Mouse (Mus musculus): ENCODE data around the gene AC109138.7. TPM values are rescaled to one million over a fixed set of nuclear protein-coding genes. Genes with fewer than 3 reads are reported as not detected.

The AC109138.7 gene
- polyA plus RNA-seq, 1 experiment, result 0.90 TPM

- TF ChIP-seq USF1 (IDR thresholded peaks at IDR 0.05; ENCODE audit: low read depth) (no peak), MAX (IDR thresholded peaks at IDR 0.05) (no peak), CTCF (IDR thresholded peaks at IDR 0.05; ENCODE audit: control insufficient read depth, insufficient read depth, insufficient read length) (no peak), MYOG (IDR thresholded peaks at IDR 0.05; ENCODE audit: control insufficient read depth, extremely low read depth, insufficient read length) (no peak), CEBPB (IDR thresholded peaks at IDR 0.05; ENCODE audit: low read depth) (no peak), FOSL1 (IDR thresholded peaks at IDR 0.05; ENCODE audit: insufficient read depth, low read length, poor library complexity, severe bottlenecking) (no peak), MYOD1 (IDR thresholded peaks at IDR 0.05; ENCODE audit: control insufficient read depth, insufficient read length, low read depth) (no peak)
- no peak overlapping the region for H3K4me3 ChIP-seq (ENCODE audit: insufficient read depth, poor library complexity, severe bottlenecking)
Measured at GRCm38 (mm10) chr19:4202149-4202548, 12.0 kb upstream of the AC109138.7 start.

DNA sequence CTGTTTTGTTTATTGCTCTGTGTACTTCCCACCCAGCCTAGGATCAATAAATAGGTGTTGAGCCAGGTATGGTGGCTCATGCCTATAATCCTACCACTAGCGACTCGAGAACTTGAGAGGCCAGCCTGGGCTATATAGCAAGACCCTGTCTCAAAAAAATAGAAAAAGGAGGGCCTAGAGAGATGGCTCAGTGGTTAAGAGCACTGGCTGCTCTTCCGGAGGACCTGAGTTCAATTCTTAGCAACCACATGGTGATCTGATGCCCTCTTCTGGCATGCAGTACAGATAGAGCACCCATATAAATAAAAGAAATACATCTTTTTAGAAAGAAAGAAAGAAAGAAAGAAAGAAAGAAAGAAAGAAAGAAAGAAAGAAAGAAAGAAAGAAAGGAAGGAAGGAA is 11.0 kb upstream of the AC109138.7 start:
- peaks cover 28% of the 10 kb centered on the region for H3K79me2 ChIP-seq (ENCODE audit: control insufficient read depth, insufficient read depth)
- no peak overlapping the region for H3K4me3 ChIP-seq (ENCODE audit: insufficient read depth, poor library complexity, severe bottlenecking)
- TF ChIP-seq MYOD1 (IDR thresholded peaks at IDR 0.05; ENCODE audit: control insufficient read depth, insufficient read length, low read depth), result no peak
- TF ChIP-seq USF1 (IDR thresholded peaks at IDR 0.05; ENCODE audit: low read depth), result no peak
- TF ChIP-seq MYOG (IDR thresholded peaks at IDR 0.05; ENCODE audit: control insufficient read depth, extremely low read depth, insufficient read length), result no peak
- no peak for TF ChIP-seq MAX (IDR thresholded peaks at IDR 0.05)
- no peak for TF ChIP-seq CTCF (IDR thresholded peaks at IDR 0.05; ENCODE audit: control insufficient read depth, insufficient read depth, insufficient read length)
- TF ChIP-seq CEBPB (IDR thresholded peaks at IDR 0.05; ENCODE audit: low read depth), result no peak
- TF ChIP-seq FOSL1 (IDR thresholded peaks at IDR 0.05; ENCODE audit: insufficient read depth, low read length, poor library complexity, severe bottlenecking), result no peak
- H3K36me3 ChIP-seq (ENCODE audit: control insufficient read depth, insufficient read depth), result peaks cover 14% of the 10 kb centered on the region
- H3K79me3 ChIP-seq (ENCODE audit: low read depth), result peaks cover 14% of the 10 kb centered on the region
- no peaks in the 10 kb centered on the region for H3K27me3 ChIP-seq (ENCODE audit: control insufficient read depth, insufficient read depth, insufficient read length)
- no peak overlapping the region for H3ac ChIP-seq (ENCODE audit: control insufficient read depth, insufficient read length, low read depth)

More at GRCm38 (mm10) chr19:4202149-4202548, 12.0 kb upstream of the AC109138.7 start:
- Histone ChIP-seq H3K27me3 (ENCODE audit: control insufficient read depth, insufficient read depth, insufficient read length) (no peaks in the 10 kb centered on the region), H3ac (ENCODE audit: control insufficient read depth, insufficient read length, low read depth) (peak overlapping the region; percentile 83), H3K79me3 (ENCODE audit: low read depth) (peaks cover 14% of the 10 kb centered on the region), H3K36me3 (ENCODE audit: control insufficient read depth, insufficient read depth) (peaks cover 22% of the 10 kb centered on the region), H3K79me2 (ENCODE audit: control insufficient read depth, insufficient read depth) (peaks cover 28% of the 10 kb centered on the region)

DNA sequence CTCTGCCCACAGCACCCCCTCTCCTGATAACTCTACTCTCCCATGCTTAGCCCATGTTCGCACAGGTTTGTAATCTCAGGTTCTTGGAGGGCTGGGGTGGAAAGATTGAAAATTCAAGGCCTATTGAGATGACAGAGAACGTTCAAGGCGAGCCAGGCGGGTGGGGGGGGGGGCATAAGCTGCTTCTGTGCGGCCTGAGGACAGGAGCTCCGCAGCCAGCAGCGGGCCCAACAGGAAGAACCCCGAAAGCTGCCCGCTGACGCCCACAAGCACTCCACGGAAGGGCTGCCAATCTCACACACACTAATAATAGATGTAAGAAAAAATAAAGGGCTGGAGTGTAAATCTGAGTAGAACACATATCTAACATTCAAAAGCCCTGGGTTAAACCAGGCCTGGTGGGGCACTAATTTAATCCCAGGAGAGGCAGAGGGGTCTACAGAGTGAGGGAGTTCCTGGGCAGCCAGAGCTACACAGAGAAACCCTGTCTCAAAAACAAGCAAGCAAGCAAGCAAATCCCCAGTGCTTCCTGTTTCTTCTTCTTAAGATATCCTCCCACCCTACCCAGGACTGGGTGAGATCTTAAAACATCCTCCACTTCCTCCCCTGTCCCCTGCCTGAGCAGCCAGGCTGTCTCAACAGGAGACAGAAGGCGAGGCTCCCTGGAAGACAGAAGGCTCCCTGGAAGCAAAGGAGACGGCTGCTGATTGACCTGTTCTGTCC is 10.4 kb upstream of the AC109138.7 start:
- Histone ChIP-seq H3K36me3 (ENCODE audit: control insufficient read depth, insufficient read depth) (peaks cover 13% of the 10 kb centered on the region), H3ac (ENCODE audit: control insufficient read depth, insufficient read length, low read depth) (no peak overlapping the region)

DNA sequence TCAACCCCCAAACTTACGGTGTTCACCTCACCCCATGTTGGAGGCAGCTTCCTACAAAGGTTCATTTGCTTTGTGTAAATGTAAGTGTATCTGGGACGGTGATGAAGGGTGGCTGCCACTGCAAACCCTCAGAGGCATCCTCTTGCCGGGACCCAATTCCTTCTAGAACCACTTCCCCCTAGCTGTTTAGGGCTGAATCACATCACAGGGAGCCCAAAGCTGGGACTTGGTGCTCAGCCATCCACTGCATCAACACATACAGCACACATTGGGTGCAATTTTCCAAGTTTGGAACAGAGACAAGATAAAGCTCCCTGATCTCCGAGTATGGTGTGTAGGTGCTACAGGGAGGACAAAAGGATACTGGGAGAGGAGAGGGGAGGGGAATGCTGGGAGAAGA is 9.3 kb upstream of the AC109138.7 start:
- Histone ChIP-seq H3K36me3 (ENCODE audit: control insufficient read depth, insufficient read depth) (peaks cover 2% of the 10 kb centered on the region), H3ac (ENCODE audit: control insufficient read depth, insufficient read length, low read depth) (no peak overlapping the region), H3K79me3 (ENCODE audit: low read depth) (peaks cover 10% of the 10 kb centered on the region), H3K79me2 (ENCODE audit: control insufficient read depth, insufficient read depth) (peaks cover 16% of the 10 kb centered on the region), H3K4me3 (ENCODE audit: insufficient read depth, poor library complexity, severe bottlenecking) (no peak overlapping the region), H3K27me3 (ENCODE audit: control insufficient read depth, insufficient read depth, insufficient read length) (no peaks in the 10 kb centered on the region)
- TF ChIP-seq CTCF (IDR thresholded peaks at IDR 0.05; ENCODE audit: control insufficient read depth, insufficient read depth, insufficient read length) (no peak), MYOD1 (IDR thresholded peaks at IDR 0.05; ENCODE audit: control insufficient read depth, insufficient read length, low read depth) (no peak), CEBPB (IDR thresholded peaks at IDR 0.05; ENCODE audit: low read depth) (no peak), FOSL1 (IDR thresholded peaks at IDR 0.05; ENCODE audit: insufficient read depth, low read length, poor library complexity, severe bottlenecking) (no peak)

More for the DNA sequence above, 10.4 kb upstream of the AC109138.7 start:
- Histone ChIP-seq H3K4me3 (ENCODE audit: insufficient read depth, poor library complexity, severe bottlenecking) (no peak overlapping the region), H3K27me3 (ENCODE audit: control insufficient read depth, insufficient read depth, insufficient read length) (no peaks in the 10 kb centered on the region), H3K79me3 (ENCODE audit: low read depth) (peaks cover 14% of the 10 kb centered on the region), H3K79me2 (ENCODE audit: control insufficient read depth, insufficient read depth) (peaks cover 27% of the 10 kb centered on the region)
- TF ChIP-seq MAX (IDR thresholded peaks at IDR 0.05), result no peak

- H3ac ChIP-seq (ENCODE audit: control insufficient read depth, insufficient read length, low read depth), result no peak overlapping the region
- H3K36me3 ChIP-seq (ENCODE audit: control insufficient read depth, insufficient read depth), result no peaks in the 10 kb centered on the region
- H3K4me3 ChIP-seq (ENCODE audit: insufficient read depth, poor library complexity, severe bottlenecking), result no peak overlapping the region
- H3K79me3 ChIP-seq (ENCODE audit: low read depth), result no peaks in the 10 kb centered on the region
- TF ChIP-seq CTCF (IDR thresholded peaks at IDR 0.05; ENCODE audit: control insufficient read depth, insufficient read depth, insufficient read length) (peak; percentile 94), FOSL1 (IDR thresholded peaks at IDR 0.05; ENCODE audit: insufficient read depth, low read length, poor library complexity, severe bottlenecking) (no peak)
- peaks cover under 1% of the 10 kb centered on the region for H3K79me2 ChIP-seq (ENCODE audit: control insufficient read depth, insufficient read depth)
- H3K27me3 ChIP-seq (ENCODE audit: control insufficient read depth, insufficient read depth, insufficient read length), result no peaks in the 10 kb centered on the region
Measured at GRCm38 (mm10) chr19:4206971-4207370, 7.2 kb upstream of the AC109138.7 start.

DNA sequence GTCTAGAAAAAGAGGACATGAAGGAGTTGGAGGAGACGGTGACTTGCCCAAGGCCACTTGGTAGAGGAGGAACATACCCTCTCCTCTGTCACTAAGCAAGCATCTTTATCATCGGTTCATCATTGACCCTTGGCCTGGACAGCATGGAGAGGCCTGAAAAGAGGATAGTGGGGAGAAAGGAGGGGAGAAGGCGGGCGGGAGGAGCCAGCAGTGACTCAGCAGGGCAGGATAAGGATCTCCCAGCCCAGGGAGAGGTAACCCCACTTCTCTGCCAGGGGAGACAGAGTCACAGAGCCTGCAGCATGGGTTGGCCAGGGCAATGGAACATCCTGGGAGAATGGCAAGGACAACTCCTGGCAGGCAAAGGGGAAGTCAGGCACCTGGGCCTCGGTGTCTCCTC is 5.6 kb upstream of the AC109138.7 start:
- no peak for TF ChIP-seq MYOD1 (IDR thresholded peaks at IDR 0.05; ENCODE audit: control insufficient read depth, insufficient read length, low read depth)
- TF ChIP-seq MAX (IDR thresholded peaks at IDR 0.05), result no peak
- no peak for TF ChIP-seq FOSL1 (IDR thresholded peaks at IDR 0.05; ENCODE audit: insufficient read depth, low read length, poor library complexity, severe bottlenecking)
- TF ChIP-seq CEBPB (IDR thresholded peaks at IDR 0.05; ENCODE audit: low read depth), result no peak
- TF ChIP-seq USF1 (IDR thresholded peaks at IDR 0.05; ENCODE audit: low read depth), result no peak
- TF ChIP-seq CTCF (IDR thresholded peaks at IDR 0.05; ENCODE audit: control insufficient read depth, insufficient read depth, insufficient read length), result no peak
- TF ChIP-seq MYOG (IDR thresholded peaks at IDR 0.05; ENCODE audit: control insufficient read depth, extremely low read depth, insufficient read length), result no peak

More for the DNA sequence above, 5.6 kb upstream of the AC109138.7 start:
- H3K79me2 ChIP-seq (ENCODE audit: control insufficient read depth, insufficient read depth), result peaks cover 6% of the 10 kb centered on the region
- no peaks in the 10 kb centered on the region for H3K27me3 ChIP-seq (ENCODE audit: control insufficient read depth, insufficient read depth, insufficient read length)
- H3K79me3 ChIP-seq (ENCODE audit: low read depth), result no peaks in the 10 kb centered on the region
- H3ac ChIP-seq (ENCODE audit: control insufficient read depth, insufficient read length, low read depth), result no peak overlapping the region
- no peaks in the 10 kb centered on the region for H3K36me3 ChIP-seq (ENCODE audit: control insufficient read depth, insufficient read depth)
- H3K4me3 ChIP-seq (ENCODE audit: insufficient read depth, poor library complexity, severe bottlenecking), result no peak overlapping the region
